Mouse (Mus musculus): Measurements from ENCODE around the gene Rpusd4. TPM values are rescaled to one million over a fixed set of nuclear protein-coding genes. Genes with fewer than 3 reads are reported as not detected.

The Rpusd4 gene
- polyA plus RNA-seq, 1 experiment from 2014 or later = 36.6 TPM

- Histone ChIP-seq H3K36me3 (replicated peaks; ENCODE audit: control insufficient read depth, insufficient read depth, low read depth, low read length) (no peaks in the 10 kb centered on the region), H3K9ac (replicated peaks; ENCODE audit: low read length) (no peak overlapping the region), H3K9me3 (replicated peaks; ENCODE audit: control insufficient read depth, low read length) (no peaks in the 10 kb centered on the region), H3K27me3 (ENCODE audit: control insufficient read depth, insufficient read depth, low read length) (no peaks in the 10 kb centered on the region), H3K4me3 (ENCODE audit: low read depth, low read length) (no peak overlapping the region), H3K4me2 (ENCODE audit: low read depth, low read length) (no peak overlapping the region), H3K27ac (replicated peaks; ENCODE audit: low read depth, low read length) (no peak overlapping the region), H3K4me1 (ENCODE audit: control insufficient read depth, insufficient read depth, low read length) (no peaks in the 10 kb centered on the region)
- no peak for ATAC-seq (replicated peaks; ENCODE audit: insufficient number of reproducible peaks, low FRiP score, low TSS enrichment, low read depth)
- no peak for DNase-seq (ENCODE audit: low spot score)
- 80% methylated on average over 4 of the region's 4 CpGs for WGBS
Observed at GRCm38 (mm10) chr9:35290916-35291315, 23.3 kb downstream of the Rpusd4 start.

GRCm38 (mm10) chr9:35293465-35293864, 25.8 kb downstream of the Rpusd4 start:
- ATAC-seq (replicated peaks; ENCODE audit: insufficient number of reproducible peaks, low FRiP score, low TSS enrichment, low read depth) (no peak), DNase-seq (ENCODE audit: low spot score) (no peak)
- Histone ChIP-seq H3K4me3 (ENCODE audit: low read depth, low read length) (no peak overlapping the region), H3K4me1 (ENCODE audit: control insufficient read depth, insufficient read depth, low read length) (no peaks in the 10 kb centered on the region), H3K27ac (replicated peaks; ENCODE audit: low read depth, low read length) (no peak overlapping the region), H3K27me3 (ENCODE audit: control insufficient read depth, insufficient read depth, low read length) (no peaks in the 10 kb centered on the region), H3K9ac (replicated peaks; ENCODE audit: low read length) (no peak overlapping the region), H3K36me3 (replicated peaks; ENCODE audit: control insufficient read depth, insufficient read depth, low read depth, low read length) (no peaks in the 10 kb centered on the region), H3K9me3 (replicated peaks; ENCODE audit: control insufficient read depth, low read length) (no peaks in the 10 kb centered on the region), H3K4me2 (ENCODE audit: low read depth, low read length) (no peak overlapping the region)
- WGBS = 85% methylated on average over 5 of the region's 5 CpGs

GRCm38 (mm10) chr9:35297791-35298190, 30.1 kb downstream of the Rpusd4 start:
- no peaks in the 10 kb centered on the region for H3K36me3 ChIP-seq (replicated peaks; ENCODE audit: control insufficient read depth, insufficient read depth, low read depth, low read length)
- no peak for DNase-seq (ENCODE audit: low spot score)
- no peak for ATAC-seq (replicated peaks; ENCODE audit: insufficient number of reproducible peaks, low FRiP score, low TSS enrichment, low read depth)
- H3K9ac ChIP-seq (replicated peaks; ENCODE audit: low read length) = no peak overlapping the region
- no peaks in the 10 kb centered on the region for H3K9me3 ChIP-seq (replicated peaks; ENCODE audit: control insufficient read depth, low read length)
- H3K4me3 ChIP-seq (ENCODE audit: low read depth, low read length) = no peak overlapping the region
- no peaks in the 10 kb centered on the region for H3K27me3 ChIP-seq (ENCODE audit: control insufficient read depth, insufficient read depth, low read length)
- H3K4me2 ChIP-seq (ENCODE audit: low read depth, low read length) = no peak overlapping the region
- H3K27ac ChIP-seq (replicated peaks; ENCODE audit: low read depth, low read length) = no peak overlapping the region
- no peaks in the 10 kb centered on the region for H3K4me1 ChIP-seq (ENCODE audit: control insufficient read depth, insufficient read depth, low read length)

GRCm38 (mm10) chr9:35302172-35302571, 34.5 kb downstream of the Rpusd4 start:
- Histone ChIP-seq H3K9ac (replicated peaks; ENCODE audit: low read length) (no peak overlapping the region), H3K27me3 (ENCODE audit: control insufficient read depth, insufficient read depth, low read length) (no peaks in the 10 kb centered on the region), H3K4me3 (ENCODE audit: low read depth, low read length) (no peak overlapping the region), H3K36me3 (replicated peaks; ENCODE audit: control insufficient read depth, insufficient read depth, low read depth, low read length) (no peaks in the 10 kb centered on the region), H3K4me2 (ENCODE audit: low read depth, low read length) (no peak overlapping the region), H3K9me3 (replicated peaks; ENCODE audit: control insufficient read depth, low read length) (no peaks in the 10 kb centered on the region), H3K4me1 (ENCODE audit: control insufficient read depth, insufficient read depth, low read length) (no peaks in the 10 kb centered on the region), H3K27ac (replicated peaks; ENCODE audit: low read depth, low read length) (no peak overlapping the region)
- WGBS = 83% methylated on average over 3 of the region's 3 CpGs
- DNase-seq (ENCODE audit: low spot score) (no peak), ATAC-seq (replicated peaks; ENCODE audit: insufficient number of reproducible peaks, low FRiP score, low TSS enrichment, low read depth) (no peak)

- DNase-seq (ENCODE audit: low spot score) = no peak
- H3K9me3 ChIP-seq (replicated peaks; ENCODE audit: control insufficient read depth, low read length) = no peaks in the 10 kb centered on the region
- no peak overlapping the region for H3K4me3 ChIP-seq (ENCODE audit: low read depth, low read length)
- 62% methylated on average over 7 of the region's 7 CpGs for WGBS
- H3K27me3 ChIP-seq (ENCODE audit: control insufficient read depth, insufficient read depth, low read length) = no peaks in the 10 kb centered on the region
- no peaks in the 10 kb centered on the region for H3K36me3 ChIP-seq (replicated peaks; ENCODE audit: control insufficient read depth, insufficient read depth, low read depth, low read length)
- H3K4me1 ChIP-seq (ENCODE audit: control insufficient read depth, insufficient read depth, low read length) = no peaks in the 10 kb centered on the region
- no peak for ATAC-seq (replicated peaks; ENCODE audit: insufficient number of reproducible peaks, low FRiP score, low TSS enrichment, low read depth)
- H3K9ac ChIP-seq (replicated peaks; ENCODE audit: low read length) = no peak overlapping the region
- no peak overlapping the region for H3K4me2 ChIP-seq (ENCODE audit: low read depth, low read length)
- H3K27ac ChIP-seq (replicated peaks; ENCODE audit: low read depth, low read length) = no peak overlapping the region
Observed at GRCm38 (mm10) chr9:35307461-35307860, 39.8 kb downstream of the Rpusd4 start.

GRCm38 (mm10) chr9:35310377-35310776, 42.7 kb downstream of the Rpusd4 start:
- Histone ChIP-seq H3K27me3 (ENCODE audit: control insufficient read depth, insufficient read depth, low read length) (no peaks in the 10 kb centered on the region), H3K4me3 (ENCODE audit: low read depth, low read length) (no peak overlapping the region), H3K36me3 (replicated peaks; ENCODE audit: control insufficient read depth, insufficient read depth, low read depth, low read length) (no peaks in the 10 kb centered on the region), H3K27ac (replicated peaks; ENCODE audit: low read depth, low read length) (no peak overlapping the region), H3K9me3 (replicated peaks; ENCODE audit: control insufficient read depth, low read length) (no peaks in the 10 kb centered on the region), H3K4me1 (ENCODE audit: control insufficient read depth, insufficient read depth, low read length) (no peaks in the 10 kb centered on the region), H3K9ac (replicated peaks; ENCODE audit: low read length) (no peak overlapping the region), H3K4me2 (ENCODE audit: low read depth, low read length) (no peak overlapping the region)
- ATAC-seq (replicated peaks; ENCODE audit: insufficient number of reproducible peaks, low FRiP score, low TSS enrichment, low read depth) (no peak), DNase-seq (ENCODE audit: low spot score) (no peak)
- WGBS = 73% methylated on average over 6 of the region's 6 CpGs

- no peaks in the 10 kb centered on the region for H3K9me3 ChIP-seq (replicated peaks; ENCODE audit: control insufficient read depth, low read length)
- H3K4me1 ChIP-seq (ENCODE audit: control insufficient read depth, insufficient read depth, low read length) = peaks cover 6% of the 10 kb centered on the region
- 79% methylated on average over 3 of the region's 3 CpGs for WGBS
- H3K4me3 ChIP-seq (ENCODE audit: low read depth, low read length) = no peak overlapping the region
- DNase-seq (ENCODE audit: low spot score) (no peak), ATAC-seq (replicated peaks; ENCODE audit: insufficient number of reproducible peaks, low FRiP score, low TSS enrichment, low read depth) (no peak)
- H3K9ac ChIP-seq (replicated peaks; ENCODE audit: low read length) = no peak overlapping the region
- no peaks in the 10 kb centered on the region; the same call in 1 of the 2 replicates for H3K27me3 ChIP-seq (ENCODE audit: control insufficient read depth, insufficient read depth, low read length)
- H3K4me2 ChIP-seq (ENCODE audit: low read depth, low read length) = no peak overlapping the region
- H3K36me3 ChIP-seq (replicated peaks; ENCODE audit: control insufficient read depth, insufficient read depth, low read depth, low read length) = no peaks in the 10 kb centered on the region
- H3K27ac ChIP-seq (replicated peaks; ENCODE audit: low read depth, low read length) = no peak overlapping the region
Observed at GRCm38 (mm10) chr9:35312516-35312915, 44.9 kb downstream of the Rpusd4 start.

GRCm38 (mm10) chr9:35313601-35314000, 45.9 kb downstream of the Rpusd4 start:
- no peaks in the 10 kb centered on the region for H3K36me3 ChIP-seq (replicated peaks; ENCODE audit: control insufficient read depth, insufficient read depth, low read depth, low read length)
- DNase-seq (ENCODE audit: low spot score) (no peak), ATAC-seq (replicated peaks; ENCODE audit: insufficient number of reproducible peaks, low FRiP score, low TSS enrichment, low read depth) (no peak)
- H3K4me3 ChIP-seq (ENCODE audit: low read depth, low read length) = no peak overlapping the region
- no peak overlapping the region for H3K27ac ChIP-seq (replicated peaks; ENCODE audit: low read depth, low read length)
- H3K9me3 ChIP-seq (replicated peaks; ENCODE audit: control insufficient read depth, low read length) = no peaks in the 10 kb centered on the region
- H3K4me2 ChIP-seq (ENCODE audit: low read depth, low read length) = no peak overlapping the region
- H3K4me1 ChIP-seq (ENCODE audit: control insufficient read depth, insufficient read depth, low read length) = peaks cover 11% of the 10 kb centered on the region
- WGBS = 19% methylated on average over 4 of the region's 4 CpGs
- H3K9ac ChIP-seq (replicated peaks; ENCODE audit: low read length) = no peak overlapping the region
- no peaks in the 10 kb centered on the region; the same call in 1 of the 2 replicates for H3K27me3 ChIP-seq (ENCODE audit: control insufficient read depth, insufficient read depth, low read length)
